Mouse (Mus musculus) CH12.LX (cell line): ENCODE results near the gene Cry2.

Source experiments
- CTCF ChIP-seq, 2 experiments: IDR thresholded peaks in 1 of 2; conservative IDR thresholded peaks in 1 of 2; 2 replicates each; pipeline ENCODE4 v1.5.1; 2011 to 2012; ENCODE audit warnings: low read depth in 2 of 2, low read length in 2 of 2, improper control_type of control experiment in 1 of 2, inconsistent platforms in 1 of 2, mild to moderate bottlenecking in 1 of 2, moderate library complexity in 1 of 2
- EP300 ChIP-seq: IDR thresholded peaks from 2 replicates; pipeline ENCODE4 v1.6.1; 2011; ENCODE audit warnings: low read length, improper control_type of control experiment
- HCFC1 ChIP-seq: IDR thresholded peaks from 2 replicates; pipeline ENCODE4 v1.6.1; 2012; ENCODE audit warnings: low read depth, mild to moderate bottlenecking, inconsistent platforms, low read length, improper control_type of control experiment
- MYC ChIP-seq: IDR thresholded peaks from 2 replicates; pipeline ENCODE4 v1.6.1; 2011; ENCODE audit warnings: low read depth, mild to moderate bottlenecking, improper control_type of control experiment, low read length
- POLR2A ChIP-seq: IDR thresholded peaks from 2 replicates; pipeline ENCODE4 v1.6.1; 2011; ENCODE audit warnings: low read depth, mild to moderate bottlenecking, improper control_type of control experiment, low read length
- RAD21 ChIP-seq: IDR thresholded peaks from 2 replicates; pipeline ENCODE4 v1.6.1; 2011; ENCODE audit warnings: low read depth, mild to moderate bottlenecking, low read length, improper control_type of control experiment, moderate library complexity
- TCF12 ChIP-seq: IDR thresholded peaks from 2 replicates; pipeline ENCODE4 v1.6.1; 2014; ENCODE audit warnings: low read depth, mild to moderate bottlenecking, inconsistent platforms, low read length, improper control_type of control experiment
- USF1 ChIP-seq: IDR thresholded peaks from 2 replicates; pipeline ENCODE4 v1.6.1; 2014; ENCODE audit warnings: low read depth, mild to moderate bottlenecking, inconsistent platforms, low read length, improper control_type of control experiment
- ZC3H11A ChIP-seq: IDR thresholded peaks from 2 replicates; pipeline ENCODE4 v1.6.1; 2012; ENCODE audit warnings: low read depth, mild to moderate bottlenecking, inconsistent platforms, low read length, improper control_type of control experiment
- ZNF384 ChIP-seq: IDR thresholded peaks from 2 replicates; pipeline ENCODE4 v1.6.1; 2012; ENCODE audit warnings: low read depth, low read length, improper control_type of control experiment, inconsistent platforms

DNA sequence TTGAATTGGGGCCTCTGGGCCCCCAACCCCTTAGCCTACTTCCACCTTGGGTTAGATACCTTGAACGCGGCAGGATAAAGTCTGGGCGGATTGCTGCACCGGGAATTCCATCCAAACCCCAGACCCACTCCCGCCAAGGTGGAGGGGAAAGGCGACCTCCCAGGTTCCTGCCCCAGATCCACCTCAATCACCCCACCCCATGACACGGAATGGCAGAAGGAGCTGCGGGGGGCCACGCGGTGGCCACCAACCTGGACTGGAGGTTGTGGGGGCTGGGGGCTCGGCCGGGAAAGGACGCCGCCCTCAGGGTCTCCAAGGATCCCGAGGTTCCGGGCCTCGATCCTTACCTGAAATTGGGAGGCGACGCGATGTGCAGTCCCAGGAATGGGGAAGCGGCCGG, 33.2 kb downstream of the Cry2 start:
- TF ChIP-seq RAD21 (no peak), EP300 (no peak), TCF12 (no peak), POLR2A (no peak), HCFC1 (no peak), ZC3H11A (no peak), ZNF384 (no peak), MYC (no peak), USF1 (no peak), CTCF (conservative IDR thresholded peaks at IDR 0.05 in 1 of 2, IDR thresholded peaks at IDR 0.05 in 1 of 2; ENCODE audit: low read depth in 2 of 2, low read length in 2 of 2) (no peak)
